Mouse (Mus musculus) ES-Bruce4 (cell line): ENCODE results near the gene Tbxas1.

ENCODE experiments used
- CTCF ChIP-seq: IDR thresholded peaks from one replicate; pipeline ENCODE4 v1.8.1; 2011; ENCODE audit warnings: low read depth, low read length
- POLR2A ChIP-seq: IDR thresholded peaks from one replicate; pipeline ENCODE4 v1.8.1; 2011; ENCODE audit warnings: low read length; ENCODE audit not compliant: insufficient read depth

DNA sequence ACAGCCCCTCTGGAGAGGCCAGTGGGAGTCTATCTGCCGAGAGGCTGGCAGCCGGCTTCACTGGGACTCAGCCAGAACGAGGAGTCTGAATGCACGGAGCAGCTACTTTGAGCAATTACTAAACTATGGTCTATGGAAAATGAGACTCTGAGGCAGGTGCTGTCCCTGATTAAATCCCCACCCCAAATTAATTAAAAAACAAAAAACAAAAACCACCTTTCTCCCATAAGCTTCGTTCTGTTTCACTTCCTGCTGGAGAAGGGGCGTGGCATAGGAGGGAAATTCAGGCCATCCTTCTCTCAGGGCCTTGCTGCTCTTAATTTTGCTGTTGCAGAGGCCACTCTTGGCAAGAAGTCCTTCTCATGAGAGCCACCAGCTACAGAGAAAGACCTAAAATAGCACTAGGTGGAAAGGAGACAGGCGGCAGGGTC lies 180.6 kb downstream of the Tbxas1 start:
- TF ChIP-seq POLR2A: no peak
- TF ChIP-seq CTCF: no peak
